27 mouse cellular contexts compared by ENCODE assay signal in genomic region chr12:3967196-3967595, GRCm38 (mm10). TPM values are rescaled to one million over a fixed set of nuclear protein-coding genes. Genes with fewer than 3 reads are reported as not detected.
"Had no signal": no experiment of that assay in that cellular context is flagged by ENCODE, and none has a peak within 500 bp of the region (broad histone marks: within the 10 kb centered on the region; RNA-seq: fewer than 3 reads in every experiment).

No protein-coding gene starts in this region.

- H3K27ac ChIP-seq: heart, embryonic 10.5 days; hindbrain, embryonic 13.5 days; hindbrain, embryonic 15.5 days; hindbrain, postnatal 0 days; kidney, embryonic 15.5 days; kidney, postnatal 0 days; limb, embryonic 13.5 days; limb, embryonic 15.5 days; liver, embryonic 12.5 days; liver, embryonic 14.5 days had no signal

- H3K4me1 ChIP-seq: heart, embryonic 10.5 days; heart, embryonic 12.5 days; hindbrain, embryonic 13.5 days; hindbrain, embryonic 15.5 days; kidney, embryonic 15.5 days; limb, embryonic 13.5 days; limb, embryonic 15.5 days; liver, embryonic 12.5 days had no signal

- H3K4me3 ChIP-seq: heart, embryonic 10.5 days; heart, embryonic 12.5 days; hindbrain, embryonic 13.5 days; hindbrain, embryonic 15.5 days; kidney, embryonic 15.5 days; limb, embryonic 13.5 days; limb, embryonic 15.5 days; liver, embryonic 12.5 days had no signal

- ATAC-seq: hindbrain, postnatal 0 days; intestine, embryonic 16.5 days; liver, embryonic 12.5 days had no signal

- DNase-seq: gastrocnemius, postnatal 10 days; gastrocnemius, postnatal 25 days; heart, adult 18-20 months; heart, postnatal 10 days; heart, postnatal 36 days; kidney, adult 11 months; kidney, adult 2 months; kidney, adult 9 months; kidney, postnatal 14 days; kidney, postnatal 36 days; layer of hippocampus, postnatal 36 days; left cerebral cortex, postnatal 4 days; lung, adult 18-20 months had no signal

- H3K27me3 ChIP-seq: heart, embryonic 12.5 days; hindbrain, embryonic 13.5 days; hindbrain, embryonic 15.5 days; kidney, embryonic 15.5 days; limb, embryonic 13.5 days; limb, embryonic 15.5 days had no signal

RNA-seq across cellular contexts. Expression of gene Pomc, which starts 12.4 kb away (rescaled TPM):
- total RNA-seq: hematopoietic stem cell, adult 5-6 weeks had no signal
- polyA plus RNA-seq: liver, adult 2 months had no signal
